12 mouse cellular contexts compared by ENCODE assay signal in genomic region chr6:125340244-125340643, GRCm38 (mm10). TPM values are rescaled to one million over a fixed set of nuclear protein-coding genes. Genes with fewer than 3 reads are reported as not detected.
A peak's percentile ranks its signal among the peaks of the same experiment; 100 is the strongest.
DNase-seq lines count a peak whose midpoint lies in the region; ATAC-seq and TF ChIP-seq lines count a peak whose summit lies in the region.
"Had no signal": no experiment of that assay in that cellular context is flagged by ENCODE, and none has a peak within 500 bp of the region (broad histone marks: within the 10 kb centered on the region; RNA-seq: fewer than 3 reads in every experiment).

No protein-coding gene starts in this region.

- H3K27me3 ChIP-seq in hindbrain, embryonic 11.5 days (ENCODE audit: control insufficient read depth, insufficient read depth, low read length) = 0 out of 2 replicates have a peak, but pooled peaks cover 2% of the 10 kb centered on the region
- H3K27me3 ChIP-seq in hindbrain, postnatal 0 days (ENCODE audit: insufficient read depth, low read length) = no peaks in the 10 kb centered on the region
- H3K27me3 ChIP-seq in heart, embryonic 16.5 days (ENCODE audit: control insufficient read depth, insufficient read depth, low read length) = no peaks in the 10 kb centered on the region
- no peaks in the 10 kb centered on the region for H3K27me3 ChIP-seq in lung, embryonic 15.5 days
- no peaks in the 10 kb centered on the region for H3K27me3 ChIP-seq in forebrain, embryonic 11.5 days (ENCODE audit: control insufficient read depth, insufficient read depth, low read length)

- H3K4me1 ChIP-seq in hindbrain, embryonic 11.5 days (replicated peaks; ENCODE audit: control insufficient read depth, insufficient read depth, low read length) = peaks cover 2% of the 10 kb centered on the region; the same call in 1 of the 2 replicates
- H3K4me1 ChIP-seq in hindbrain, postnatal 0 days (ENCODE audit: insufficient read depth, low read length) = no peaks in the 10 kb centered on the region
- 0 out of 2 replicates have a peak, but pooled peaks cover 2% of the 10 kb centered on the region for H3K4me1 ChIP-seq in heart, embryonic 16.5 days (ENCODE audit: control insufficient read depth, insufficient read depth, low read length)
- peaks cover 35% of the 10 kb centered on the region for H3K4me1 ChIP-seq in lung, embryonic 15.5 days
- no peaks in the 10 kb centered on the region; the same call in 1 of the 2 replicates for H3K4me1 ChIP-seq in forebrain, embryonic 11.5 days (replicated peaks; ENCODE audit: control insufficient read depth, insufficient read depth, low read length)

- ATAC-seq in hindbrain, embryonic 11.5 days (ENCODE audit: low FRiP score) = no peak
- ATAC-seq in hindbrain, postnatal 0 days = no peak
- ATAC-seq in common myeloid progenitor, adult 5-6 weeks (replicated peaks; ENCODE audit: low read depth, poor library complexity, severe bottlenecking) = peak; percentile 37
- peak; percentile 65; the same call in 1 of the 2 replicates for ATAC-seq in heart, embryonic 16.5 days (replicated peaks; ENCODE audit: extremely low read depth, insufficient read depth, low FRiP score)
- ATAC-seq in lung, embryonic 15.5 days (ENCODE audit: borderline replicate concordance, extremely low read depth, low FRiP score, low TSS enrichment) = 0 out of 2 replicates have a peak, but pooled peaks have one; percentile 23
- no peak for ATAC-seq in forebrain, embryonic 11.5 days (replicated peaks; ENCODE audit: low FRiP score)

- DNase-seq in hindbrain, embryonic 11.5 days (ENCODE audit: low spot score) = no peak
- no peak for DNase-seq in hindbrain, postnatal 0 days (ENCODE audit: low spot score)
- DNase-seq in cerebellum, adult 11-12 months = no peak
- DNase-seq in forebrain, embryonic 11.5 days (ENCODE audit: low spot score) = no peak
- DNase-seq in cerebellum, postnatal 10 days = no peak
- DNase-seq: right cerebral cortex, postnatal 4 days; thymus, postnatal 36 days had no signal

- H3K9ac ChIP-seq in hindbrain, embryonic 11.5 days (ENCODE audit: low read depth, low read length) = no peak overlapping the region
- H3K9ac ChIP-seq in hindbrain, postnatal 0 days (replicated peaks; ENCODE audit: low read length) = no peak overlapping the region
- H3K9ac ChIP-seq in heart, embryonic 16.5 days (ENCODE audit: low read length) = no peak overlapping the region
- H3K9ac ChIP-seq in lung, embryonic 15.5 days = peak overlapping the region; percentile 9; the same call in 1 of the 2 replicates
- no peak overlapping the region for H3K9ac ChIP-seq in forebrain, embryonic 11.5 days (ENCODE audit: low read length)

- H3K36me3 ChIP-seq in hindbrain, embryonic 11.5 days (ENCODE audit: control insufficient read depth, insufficient read depth, low read length) = no peaks in the 10 kb centered on the region
- no peaks in the 10 kb centered on the region for H3K36me3 ChIP-seq in hindbrain, postnatal 0 days (ENCODE audit: insufficient read depth, low read length)
- no peaks in the 10 kb centered on the region for H3K36me3 ChIP-seq in heart, embryonic 16.5 days (ENCODE audit: control insufficient read depth, insufficient read depth)
- no peaks in the 10 kb centered on the region for H3K36me3 ChIP-seq in lung, embryonic 15.5 days
- no peaks in the 10 kb centered on the region for H3K36me3 ChIP-seq in forebrain, embryonic 11.5 days (ENCODE audit: control insufficient read depth, insufficient read depth, low read length)

- 68% methylated on average over 5 of the region's 5 CpGs for WGBS in hindbrain, embryonic 11.5 days
- 73% methylated on average over 5 of the region's 5 CpGs for WGBS in hindbrain, postnatal 0 days
- 62% methylated on average over 5 of the region's 5 CpGs for WGBS in heart, embryonic 16.5 days
- 51% methylated on average over 5 of the region's 5 CpGs for WGBS in lung, embryonic 15.5 days
- WGBS in forebrain, embryonic 11.5 days = 82% methylated on average over 5 of the region's 5 CpGs

- H3K4me2 ChIP-seq in hindbrain, embryonic 11.5 days (replicated peaks; ENCODE audit: low read depth, low read length) = no peak overlapping the region
- H3K4me2 ChIP-seq in hindbrain, postnatal 0 days (ENCODE audit: low read depth, low read length) = no peak overlapping the region
- no peak overlapping the region for H3K4me2 ChIP-seq in heart, embryonic 16.5 days (ENCODE audit: low read depth, low read length)
- no peak overlapping the region for H3K4me2 ChIP-seq in lung, embryonic 15.5 days
- no peak overlapping the region for H3K4me2 ChIP-seq in forebrain, embryonic 11.5 days (ENCODE audit: low read depth, low read length, severe bottlenecking)

- no peak for TF ChIP-seq CTCF in hindbrain, postnatal 0 days (IDR thresholded peaks at IDR 0.05; ENCODE audit: low read depth)

- H3K4me3 ChIP-seq in hindbrain, embryonic 11.5 days (ENCODE audit: low read depth, low read length) = no peak overlapping the region
- H3K4me3 ChIP-seq in hindbrain, postnatal 0 days (ENCODE audit: low read length) = no peak overlapping the region
- no peak overlapping the region for H3K4me3 ChIP-seq in heart, embryonic 16.5 days (ENCODE audit: low read length)
- no peak overlapping the region for H3K4me3 ChIP-seq in lung, embryonic 15.5 days
- no peak overlapping the region for H3K4me3 ChIP-seq in forebrain, embryonic 11.5 days (ENCODE audit: low read depth, low read length)

- 0 out of 2 replicates have a peak overlapping the region, but pooled peaks have one; percentile 27 for H3K27ac ChIP-seq in hindbrain, embryonic 11.5 days (ENCODE audit: low read depth, low read length)
- H3K27ac ChIP-seq in hindbrain, postnatal 0 days = no peak overlapping the region
- H3K27ac ChIP-seq in heart, embryonic 16.5 days (ENCODE audit: low read length) = peak overlapping the region; percentile 74
- H3K27ac ChIP-seq in lung, embryonic 15.5 days = peak overlapping the region; percentile 88
- H3K27ac ChIP-seq in forebrain, embryonic 11.5 days (ENCODE audit: low read depth, low read length) = no peak overlapping the region

- H3K9me3 ChIP-seq in hindbrain, embryonic 11.5 days (ENCODE audit: control insufficient read depth, low read length) = no peaks in the 10 kb centered on the region
- no peaks in the 10 kb centered on the region for H3K9me3 ChIP-seq in hindbrain, postnatal 0 days (ENCODE audit: low read length)
- no peaks in the 10 kb centered on the region for H3K9me3 ChIP-seq in heart, embryonic 16.5 days (replicated peaks; ENCODE audit: control insufficient read depth, low read length)
- no peaks in the 10 kb centered on the region for H3K9me3 ChIP-seq in lung, embryonic 15.5 days
- no peaks in the 10 kb centered on the region for H3K9me3 ChIP-seq in forebrain, embryonic 11.5 days (ENCODE audit: control insufficient read depth, low read length)

RNA-seq across cellular contexts. Expression of gene Tnfrsf1a, which starts 8.9 kb away (rescaled TPM):
- 25.2 and 25.9 TPM in 2 replicates for polyA plus RNA-seq in hindbrain, embryonic 11.5 days (2014; fragmentation: Nextera tagmentation; extraction: Ambion mirVana)
- total RNA-seq in hindbrain, postnatal 0 days (2014; rRNA removed) = 12.2 and 18.0 TPM in 2 replicates
- polyA plus RNA-seq in hindbrain, postnatal 0 days (2015; fragmentation: Nextera tagmentation; extraction: Ambion mirVana) = 15.5 and 16.3 TPM in 2 replicates
- 28.3 and 33.1 TPM in 2 replicates for total RNA-seq in common myeloid progenitor, adult 5-6 weeks (2017)
- polyA plus RNA-seq in heart, embryonic 16.5 days (2015; fragmentation: Nextera tagmentation; extraction: Ambion mirVana) = 54.2 and 54.8 TPM in 2 replicates
- 88.3 and 101 TPM in 2 replicates for polyA plus RNA-seq in lung, embryonic 15.5 days (2015; fragmentation: Nextera tagmentation; extraction: Ambion mirVana)
- 24.0 and 25.9 TPM in 2 replicates for polyA plus RNA-seq in forebrain, embryonic 11.5 days (2014; fragmentation: Nextera tagmentation; extraction: Ambion mirVana)

RNA-seq across cellular contexts. Expression of gene Scnn1a, which starts 19.8 kb away (rescaled TPM):
- polyA plus RNA-seq in hindbrain, embryonic 11.5 days (2014; fragmentation: Nextera tagmentation; extraction: Ambion mirVana) = 0.45 and 0.96 TPM in 2 replicates
- total RNA-seq in hindbrain, postnatal 0 days (2014; rRNA removed) = 1.7 and 3.0 TPM in 2 replicates
- 1.00 and 1.2 TPM in 2 replicates for polyA plus RNA-seq in hindbrain, postnatal 0 days (2015; fragmentation: Nextera tagmentation; extraction: Ambion mirVana)
- 0.55 and 0.63 TPM in 2 replicates for total RNA-seq in common myeloid progenitor, adult 5-6 weeks (2017)
- polyA plus RNA-seq in heart, embryonic 16.5 days (2015; fragmentation: Nextera tagmentation; extraction: Ambion mirVana) = 2.6 and 2.9 TPM in 2 replicates
- polyA plus RNA-seq in lung, embryonic 15.5 days (2015; fragmentation: Nextera tagmentation; extraction: Ambion mirVana) = 5.0 and 5.8 TPM in 2 replicates
- polyA plus RNA-seq in forebrain, embryonic 11.5 days (2014; fragmentation: Nextera tagmentation; extraction: Ambion mirVana) = 0.21 and 0.28 TPM in 2 replicates
- total RNA-seq: CH12.LX had no signal

RNA-seq across cellular contexts. Expression of gene Ltbr, which starts 26.6 kb away (rescaled TPM):
- 17.9 and 19.0 TPM in 2 replicates for polyA plus RNA-seq in hindbrain, embryonic 11.5 days (2014; fragmentation: Nextera tagmentation; extraction: Ambion mirVana)
- 31.6 and 34.4 TPM in 2 replicates for total RNA-seq in hindbrain, postnatal 0 days (2014; rRNA removed)
- 17.5 and 18.1 TPM in 2 replicates for polyA plus RNA-seq in hindbrain, postnatal 0 days (2015; fragmentation: Nextera tagmentation; extraction: Ambion mirVana)
- 23.2 and 25.0 TPM in 2 replicates for total RNA-seq in common myeloid progenitor, adult 5-6 weeks (2017)
- polyA plus RNA-seq in heart, embryonic 16.5 days (2015; fragmentation: Nextera tagmentation; extraction: Ambion mirVana) = 43.0 and 51.4 TPM in 2 replicates
- 79.1 and 82.5 TPM in 2 replicates for polyA plus RNA-seq in lung, embryonic 15.5 days (2015; fragmentation: Nextera tagmentation; extraction: Ambion mirVana)
- 15.6 and 16.6 TPM in 2 replicates for polyA plus RNA-seq in forebrain, embryonic 11.5 days (2014; fragmentation: Nextera tagmentation; extraction: Ambion mirVana)
- total RNA-seq: CH12.LX had no signal

RNA-seq across cellular contexts. Expression of gene Plekhg6, which starts 40.3 kb away (rescaled TPM):
- polyA plus RNA-seq in hindbrain, embryonic 11.5 days (2014; fragmentation: Nextera tagmentation; extraction: Ambion mirVana) = 0.06 and 0.19 TPM in 2 replicates
- 0.68 and 0.86 TPM in 2 replicates for total RNA-seq in hindbrain, postnatal 0 days (2014; rRNA removed)
- 0.32 and 0.74 TPM in 2 replicates for polyA plus RNA-seq in hindbrain, postnatal 0 days (2015; fragmentation: Nextera tagmentation; extraction: Ambion mirVana)
- not detected in 2 replicates for total RNA-seq in common myeloid progenitor, adult 5-6 weeks (2017)
- polyA plus RNA-seq in heart, embryonic 16.5 days (2015; fragmentation: Nextera tagmentation; extraction: Ambion mirVana) = 0.25 and 0.41 TPM in 2 replicates
- polyA plus RNA-seq in lung, embryonic 15.5 days (2015; fragmentation: Nextera tagmentation; extraction: Ambion mirVana) = 0.31 and 0.36 TPM in 2 replicates
- polyA plus RNA-seq in forebrain, embryonic 11.5 days (2014; fragmentation: Nextera tagmentation; extraction: Ambion mirVana) = 0.12 and 0.19 TPM in 2 replicates
- total RNA-seq: CH12.LX had no signal

RNA-seq across cellular contexts. Expression of gene Tuba3a, which starts 54.4 kb away (rescaled TPM):
- not detected in 2 replicates for polyA plus RNA-seq in hindbrain, embryonic 11.5 days (2014; fragmentation: Nextera tagmentation; extraction: Ambion mirVana)
- not detected in 2 replicates for total RNA-seq in hindbrain, postnatal 0 days (2014; rRNA removed)
- not detected in 2 replicates for polyA plus RNA-seq in hindbrain, postnatal 0 days (2015; fragmentation: Nextera tagmentation; extraction: Ambion mirVana)
- not detected in 2 replicates for total RNA-seq in common myeloid progenitor, adult 5-6 weeks (2017)
- polyA plus RNA-seq in heart, embryonic 16.5 days (2015; fragmentation: Nextera tagmentation; extraction: Ambion mirVana) = not detected in 2 replicates
- polyA plus RNA-seq in lung, embryonic 15.5 days (2015; fragmentation: Nextera tagmentation; extraction: Ambion mirVana) = 0.22 and 0.31 TPM in 2 replicates
- polyA plus RNA-seq in forebrain, embryonic 11.5 days (2014; fragmentation: Nextera tagmentation; extraction: Ambion mirVana) = not detected in 2 replicates
- total RNA-seq: CH12.LX had no signal
- polyA plus RNA-seq: neural tube, embryonic 14.5 days had no signal

Comparison
In these comparisons a context has a peak if more than half of its experiments do, and no peak if none do; other contexts are left out.
1. H3K27ac ChIP-seq: peak in hindbrain, embryonic 11.5 days (single experiment), heart, embryonic 16.5 days (single experiment) and lung, embryonic 15.5 days (single experiment); none in hindbrain, postnatal 0 days (single experiment) and forebrain, embryonic 11.5 days (single experiment).
2. ATAC-seq: peak in common myeloid progenitor, adult 5-6 weeks (single experiment), heart, embryonic 16.5 days (single experiment) and lung, embryonic 15.5 days (single experiment); none in hindbrain, embryonic 11.5 days (single experiment), hindbrain, postnatal 0 days (single experiment) and forebrain, embryonic 11.5 days (single experiment).